Mouse (Mus musculus): ENCODE data around the gene Uhrf1. TPM values are rescaled to one million over a fixed set of nuclear protein-coding genes. Genes with fewer than 3 reads are reported as not detected.

The Uhrf1 gene
- polyA plus RNA-seq (2021; fragmentation: Nextera tagmentation), result 0.33 TPM in 2 replicates
- long read RNA-seq, experiment 1, partial matches to known transcripts, result 0 of 2 reads
- long read RNA-seq, experiment 1, other reads (novel, unspliced or antisense), result 0 of 2 reads
- long read RNA-seq, experiment 2, result 0 reads

DNA sequence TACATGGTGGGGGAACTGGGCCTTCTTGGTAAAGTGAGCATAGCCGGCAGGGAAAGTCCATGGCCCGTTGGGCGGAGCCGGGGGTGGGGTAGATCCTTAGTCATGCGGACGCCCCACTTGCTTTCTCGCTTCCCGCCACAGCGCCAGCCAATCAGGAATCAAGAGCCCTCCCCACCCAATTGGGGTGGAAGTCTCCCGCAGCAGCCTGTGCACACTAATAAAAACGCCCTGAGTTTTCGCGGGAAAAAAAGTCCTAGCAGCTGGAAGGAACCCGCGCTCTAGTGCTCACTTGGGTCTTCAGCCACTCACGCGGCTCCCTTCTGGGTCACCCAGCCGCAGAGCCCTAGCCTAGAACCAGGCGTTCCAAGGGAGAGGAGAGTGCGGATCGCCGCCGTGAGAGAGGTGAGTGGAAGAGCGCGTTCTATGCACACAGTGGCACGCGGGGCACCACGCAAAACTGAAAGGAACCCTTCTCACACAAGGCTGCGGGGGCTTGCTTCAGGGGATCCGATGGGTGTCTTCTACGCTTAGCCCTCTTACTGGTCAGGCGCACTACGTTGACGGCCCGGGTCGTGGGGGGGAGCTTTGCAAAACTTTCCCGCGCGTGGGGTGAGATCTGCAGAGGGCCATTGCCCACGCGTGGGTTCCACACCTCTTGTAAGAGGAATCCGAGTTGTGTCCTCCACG, at the start of gene Uhrf1:
TSS of gene Uhrf1 (plus strand) at position 162 of the 687 bp plus-strand sequence.

DNA sequence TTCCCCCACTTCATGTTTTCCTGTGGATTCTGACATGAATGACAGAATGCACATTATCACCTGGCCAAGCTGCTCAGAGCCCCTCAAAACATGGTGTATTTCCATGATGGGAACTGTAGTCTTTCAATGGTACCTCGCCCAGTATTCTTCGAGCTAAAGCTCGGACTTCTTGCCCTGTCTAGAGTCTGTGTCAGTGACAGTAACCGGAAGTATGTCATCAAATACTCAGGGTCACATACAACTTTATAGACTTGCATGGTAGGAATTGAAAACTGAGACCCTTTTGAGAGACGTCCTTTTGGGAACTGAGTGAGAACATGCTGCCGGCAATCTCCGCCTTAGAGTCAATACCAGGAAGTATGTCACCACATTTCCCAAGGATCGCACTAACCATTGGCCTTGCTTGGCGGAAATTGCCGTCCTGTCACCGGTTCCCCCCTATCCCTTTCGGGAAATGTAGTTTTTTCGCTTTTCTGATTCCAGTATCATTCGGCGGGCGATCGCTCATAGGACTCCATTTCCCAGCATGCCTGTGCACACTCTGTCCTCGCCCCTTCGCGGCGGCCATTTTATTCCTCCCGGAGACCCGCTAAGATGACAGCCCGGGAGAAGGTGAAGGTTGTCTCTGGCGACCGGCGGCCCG, 46.8 kb upstream of the Uhrf1 start, which contains the start of gene Fem1a:
TSS of gene Fem1a (plus strand) at position 572 of the 643 bp plus-strand sequence.

DNA sequence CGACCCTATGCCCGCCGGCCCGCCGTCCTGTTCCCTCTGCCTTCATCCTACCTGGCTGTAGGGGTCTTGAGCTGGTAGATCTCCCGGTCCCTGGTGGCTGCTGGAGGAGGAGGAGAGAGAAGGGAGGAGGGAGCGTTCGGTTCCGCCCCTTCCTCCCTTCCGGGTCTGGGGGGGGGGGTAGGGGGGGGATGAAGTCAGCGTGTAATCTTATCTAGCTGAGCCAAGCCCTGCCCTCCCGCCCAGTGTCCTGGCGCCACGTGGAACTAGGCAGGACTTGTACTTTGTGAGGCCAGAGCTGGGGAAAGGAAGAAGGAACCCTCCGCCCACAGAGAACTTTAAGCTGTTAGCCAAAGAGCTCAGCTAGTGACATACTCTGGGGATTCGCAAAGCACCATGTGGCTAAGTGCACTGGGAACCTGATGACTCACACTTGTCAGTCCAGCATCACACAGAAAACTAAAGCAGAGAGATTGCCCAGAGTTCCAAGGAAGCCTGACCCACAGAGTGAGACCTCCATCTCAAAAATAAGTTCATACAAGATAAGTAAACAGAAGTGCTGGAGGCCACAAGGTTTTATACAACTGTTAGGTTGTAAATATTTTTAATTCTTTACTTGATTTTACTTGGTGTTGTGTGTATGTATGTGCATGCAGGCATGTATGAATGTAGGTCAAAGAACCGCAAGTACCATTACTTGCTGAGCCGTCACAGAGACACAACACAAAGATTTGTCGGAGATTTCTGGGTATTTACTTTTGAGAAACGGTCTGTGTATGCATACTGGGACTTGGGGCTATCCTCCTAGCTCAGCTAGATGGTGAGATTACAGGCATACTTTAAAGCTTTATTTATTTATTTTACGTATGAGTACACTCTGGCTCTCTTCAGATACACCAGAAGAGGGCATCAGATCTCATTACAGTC, 26.2 kb upstream of the Uhrf1 start, which contains the start of gene Ticam1:
TSS of gene Ticam1 (minus strand) at position 144 of the 924 bp plus-strand sequence.

DNA sequence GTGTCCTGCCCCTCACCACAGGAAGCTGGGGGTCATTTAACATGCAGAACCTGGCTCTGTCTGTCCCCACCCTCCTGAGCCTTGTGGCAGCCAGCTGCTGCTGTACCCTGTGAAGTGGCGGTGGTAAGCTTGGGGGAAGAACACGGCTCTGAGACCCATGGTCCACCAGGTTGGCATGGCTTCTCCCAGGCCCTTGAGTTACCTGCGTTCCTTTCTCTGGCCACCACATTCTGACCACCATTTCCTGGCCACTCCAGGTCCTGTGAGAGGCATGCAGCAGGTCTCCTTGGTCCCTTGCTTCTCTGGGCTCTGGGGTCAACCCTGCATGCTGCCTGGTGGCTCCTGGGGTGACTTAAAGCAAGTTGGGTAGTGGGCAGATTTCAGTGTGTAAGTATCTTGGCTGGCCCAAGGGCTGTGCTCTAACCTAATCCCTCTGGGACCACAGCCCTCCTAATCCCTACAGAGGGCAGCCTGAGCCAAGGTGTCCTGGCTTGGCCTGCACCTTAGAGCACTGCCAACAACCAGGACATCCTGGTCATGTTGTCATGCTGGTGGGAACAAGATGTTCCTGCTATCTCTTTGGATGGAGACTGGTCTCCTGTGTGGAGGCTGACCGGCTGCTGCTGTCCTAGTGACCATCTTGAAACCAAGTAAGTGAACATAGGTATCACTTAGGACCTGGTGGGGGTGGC, 10.4 kb upstream of the Uhrf1 start, which contains the start of gene Plin3:
TSS of gene Plin3 (minus strand) at position 343 of the 692 bp plus-strand sequence.

DNA sequence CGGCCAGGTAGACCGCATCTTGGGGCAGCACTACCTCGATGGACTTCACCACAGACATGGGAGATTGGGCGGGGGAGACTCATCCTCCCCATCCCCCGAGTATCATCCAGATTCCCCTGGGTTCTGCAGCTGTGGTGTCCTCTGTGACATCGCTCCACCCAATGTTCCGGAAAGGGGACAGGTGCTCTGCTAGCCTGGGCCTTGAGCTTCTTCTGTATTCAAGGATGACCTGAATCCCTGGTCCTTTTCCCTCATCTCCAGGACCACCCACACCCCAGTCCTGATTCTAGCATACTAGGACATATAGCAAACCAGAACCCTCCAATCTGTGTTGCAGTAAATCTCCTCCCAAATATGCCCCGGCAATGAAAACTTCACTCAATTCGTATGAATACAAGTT, 2.9 kb upstream of the Uhrf1 start, which contains the start of gene Arrdc5:
TSS of gene Arrdc5 (minus strand) at position 101 of the 400 bp plus-strand sequence.

DNA sequence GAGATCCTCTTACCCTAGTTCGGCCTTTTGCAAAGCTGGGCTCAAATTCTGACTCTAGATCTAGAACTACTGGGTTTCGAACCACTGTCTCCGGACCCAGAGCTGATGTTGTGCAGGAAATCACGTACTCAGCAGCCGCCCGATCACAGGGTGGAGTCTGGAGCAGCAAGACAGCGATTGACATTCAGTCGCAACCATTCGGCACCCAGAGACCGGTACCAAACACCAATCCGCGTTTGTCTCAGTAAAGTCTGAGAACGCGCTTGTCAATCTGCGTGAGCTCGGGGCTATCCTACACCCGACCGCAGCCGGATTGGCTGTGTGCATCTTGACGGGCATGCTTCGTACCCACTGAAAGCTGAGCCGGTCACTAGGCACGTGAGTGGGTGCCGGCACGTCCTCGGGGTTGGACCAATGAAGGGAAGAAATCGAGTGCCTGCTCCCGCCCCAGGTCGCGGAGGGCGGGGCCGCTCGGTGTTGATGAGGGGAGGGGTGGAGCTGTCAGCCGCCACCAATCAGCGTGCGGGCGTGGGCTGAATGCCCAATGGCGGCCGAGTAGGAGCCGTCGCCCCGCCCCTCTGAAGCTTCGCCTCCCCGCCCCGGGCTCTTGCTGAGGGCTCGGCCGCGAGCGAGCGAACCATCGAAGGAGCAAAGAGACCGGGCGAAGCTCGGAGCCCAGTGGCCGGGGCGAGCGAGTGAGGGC, 22.5 kb downstream of the Uhrf1 start, which contains the start of gene Kdm4b:
TSS of gene Kdm4b (plus strand) at position 613 of the 703 bp plus-strand sequence.

Other genes starting within 250 kb of the Uhrf1 start
- gene Ubxn6, start 228.3 kb upstream of the Uhrf1 start, polyA plus RNA-seq (2021; fragmentation: Nextera tagmentation), result 83.6 and 103 TPM in 2 replicates
- 69.1 and 75.3 TPM in 2 replicates for gene Hdgfl2, start 223.7 kb upstream of the Uhrf1 start, polyA plus RNA-seq (2021; fragmentation: Nextera tagmentation)
- gene Plin4, start 193.5 kb upstream of the Uhrf1 start, polyA plus RNA-seq (2021; fragmentation: Nextera tagmentation), result 0.04 and 0.28 TPM in 2 replicates
- 0.95 and 1.1 TPM in 2 replicates for gene Plin5, start 185.7 kb upstream of the Uhrf1 start, polyA plus RNA-seq (2021; fragmentation: Nextera tagmentation)
- gene Lrg1, start 181.3 kb upstream of the Uhrf1 start, polyA plus RNA-seq (2021; fragmentation: Nextera tagmentation), result 2.7 and 5.0 TPM in 2 replicates
- 3.8 and 23.7 TPM in 2 replicates for gene Sema6b, start 163.0 kb upstream of the Uhrf1 start, polyA plus RNA-seq (2021; fragmentation: Nextera tagmentation)
- 10.0 and 10.5 TPM in 2 replicates for gene Tnfaip8l1, start 140.8 kb upstream of the Uhrf1 start, polyA plus RNA-seq (2021; fragmentation: Nextera tagmentation)
- 73.7 and 82.8 TPM in 2 replicates for gene Mydgf, start 119.4 kb upstream of the Uhrf1 start, polyA plus RNA-seq (2021; fragmentation: Nextera tagmentation)
- 17.5 and 18.3 TPM in 2 replicates for gene Dpp9, start 84.4 kb upstream of the Uhrf1 start, polyA plus RNA-seq (2021; fragmentation: Nextera tagmentation)
- gene Fem1a, start 46.5 kb upstream of the Uhrf1 start, polyA plus RNA-seq (2021; fragmentation: Nextera tagmentation), result 8.6 and 8.9 TPM in 2 replicates
- 1.8 and 3.6 TPM in 2 replicates for gene Ticam1, start 26.5 kb upstream of the Uhrf1 start, polyA plus RNA-seq (2021; fragmentation: Nextera tagmentation)
- gene Plin3, start 10.4 kb upstream of the Uhrf1 start, polyA plus RNA-seq (2021; fragmentation: Nextera tagmentation), result 8.1 and 8.5 TPM in 2 replicates
- gene Arrdc5, start 3.0 kb upstream of the Uhrf1 start, polyA plus RNA-seq (2021; fragmentation: Nextera tagmentation), result not detected in 2 replicates
- 19.2 and 22.4 TPM in 2 replicates for gene Kdm4b, start 22.7 kb downstream of the Uhrf1 start, polyA plus RNA-seq (2021; fragmentation: Nextera tagmentation)
- 125 and 188 TPM in 2 replicates for gene Ptprs, start 173.2 kb downstream of the Uhrf1 start, polyA plus RNA-seq (2021; fragmentation: Nextera tagmentation)
- not detected in 2 replicates for gene Znrf4, start 209.1 kb downstream of the Uhrf1 start, polyA plus RNA-seq (2021; fragmentation: Nextera tagmentation)

Measured in left cerebral cortex, adult 6 months (tissue).